In the genomic region with DNA sequence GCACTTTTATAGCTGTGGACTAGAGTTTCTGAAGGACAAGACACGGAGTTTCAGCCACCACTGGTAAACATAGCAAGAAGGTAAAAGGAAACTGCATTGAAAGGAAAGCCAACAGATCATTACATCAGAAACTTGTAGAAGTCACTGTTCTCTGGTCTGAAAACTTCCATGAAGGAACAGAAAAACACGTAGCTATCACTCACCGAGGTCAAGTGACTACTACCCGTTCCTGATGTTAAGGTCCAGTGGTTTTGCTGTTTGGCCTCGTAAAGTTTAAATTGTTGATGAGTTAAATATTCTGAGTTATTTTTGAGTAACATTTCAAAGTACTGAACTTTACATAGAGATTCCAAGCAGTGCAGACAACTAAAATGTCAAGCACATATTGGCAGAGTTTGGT, we compare ENCODE assay signal across 16 mouse cellular contexts. TPM values are rescaled to one million over a fixed set of nuclear protein-coding genes. Genes with fewer than 3 reads are reported as not detected.
A peak's percentile ranks its signal among the peaks of the same experiment; 100 is the strongest.
DNase-seq lines count a peak whose midpoint lies in the region; ATAC-seq lines count a peak whose summit lies in the region.
"Had no signal": no experiment of that assay in that cellular context is flagged by ENCODE, and none has a peak within 500 bp of the region (broad histone marks: within the 10 kb centered on the region; RNA-seq: fewer than 3 reads in every experiment).

No protein-coding gene starts in this region.

- H3K9ac ChIP-seq in hindbrain, embryonic 16.5 days (ENCODE audit: low read depth, low read length) = no peak overlapping the region
- 0 out of 2 replicates have a peak overlapping the region, but pooled peaks have one; percentile 41 for H3K9ac ChIP-seq in kidney, embryonic 16.5 days (replicated peaks; ENCODE audit: low read length)
- no peak overlapping the region for H3K9ac ChIP-seq in midbrain, embryonic 16.5 days (ENCODE audit: low read depth, low read length)
- H3K9ac ChIP-seq: liver, embryonic 12.5 days had no signal

- H3K4me3 ChIP-seq in hindbrain, embryonic 16.5 days (ENCODE audit: low read length) = no peak overlapping the region; the same call in 1 of the 2 replicates
- H3K4me3 ChIP-seq in kidney, embryonic 16.5 days (ENCODE audit: low read length) = peak overlapping the region; percentile 67
- H3K4me3 ChIP-seq in midbrain, embryonic 16.5 days (ENCODE audit: low read depth, low read length) = peak overlapping the region; percentile 70; the same call in 1 of the 2 replicates

- DNase-seq in kidney, adult 11 months = peak; percentile 26
- no peak for DNase-seq in kidney, postnatal 4 days
- no peak for DNase-seq in thymus, adult 18-20 months
- DNase-seq: adrenal gland, postnatal 14 days; cerebellum, adult 18-20 months; gastrocnemius, adult 2 months; lung, embryonic 14.5 days; retina, postnatal 1 day; right cerebral cortex, postnatal 4 days; thymus, postnatal 4 days had no signal

- H3K27me3 ChIP-seq in hindbrain, embryonic 16.5 days (replicated peaks; ENCODE audit: control insufficient read depth, insufficient read depth, low read length) = no peaks in the 10 kb centered on the region
- peaks cover 15% of the 10 kb centered on the region; the same call in 1 of the 2 replicates for H3K27me3 ChIP-seq in kidney, embryonic 16.5 days (ENCODE audit: insufficient read depth, low read length)
- H3K27me3 ChIP-seq in midbrain, embryonic 16.5 days (ENCODE audit: control insufficient read depth, insufficient read depth, low read depth, low read length) = no peaks in the 10 kb centered on the region

- H3K9me3 ChIP-seq in hindbrain, embryonic 16.5 days (ENCODE audit: control insufficient read depth, low read length) = no peaks in the 10 kb centered on the region; the same call in 1 of the 2 replicates
- no peaks in the 10 kb centered on the region for H3K9me3 ChIP-seq in kidney, embryonic 16.5 days (ENCODE audit: low read length)
- H3K9me3 ChIP-seq in midbrain, embryonic 16.5 days (replicated peaks; ENCODE audit: control insufficient read depth, low read length, poor library complexity, severe bottlenecking) = no peaks in the 10 kb centered on the region
- H3K9me3 ChIP-seq: liver, embryonic 12.5 days had no signal

- ATAC-seq in hindbrain, embryonic 16.5 days = no peak
- ATAC-seq in kidney, embryonic 16.5 days (ENCODE audit: low FRiP score, low TSS enrichment) = no peak
- ATAC-seq in midbrain, embryonic 16.5 days = no peak
- ATAC-seq in monocyte, adult 5-6 weeks (replicated peaks; ENCODE audit: insufficient number of reproducible peaks, low FRiP score, low TSS enrichment, poor library complexity, severe bottlenecking) = no peak
- ATAC-seq: liver, embryonic 12.5 days had no signal

- H3K36me3 ChIP-seq in hindbrain, embryonic 16.5 days (ENCODE audit: control insufficient read depth, insufficient read depth, low read length) = no peaks in the 10 kb centered on the region; the same call in 1 of the 2 replicates
- no peaks in the 10 kb centered on the region for H3K36me3 ChIP-seq in kidney, embryonic 16.5 days (ENCODE audit: insufficient read depth, low read length)
- H3K36me3 ChIP-seq in midbrain, embryonic 16.5 days (ENCODE audit: control insufficient read depth, insufficient read depth, low read length) = no peaks in the 10 kb centered on the region
- H3K36me3 ChIP-seq: liver, embryonic 12.5 days had no signal

- H3K27ac ChIP-seq in hindbrain, embryonic 16.5 days (ENCODE audit: low read depth, low read length) = no peak overlapping the region
- H3K27ac ChIP-seq in kidney, embryonic 16.5 days (ENCODE audit: low read length) = no peak overlapping the region
- no peak overlapping the region for H3K27ac ChIP-seq in midbrain, embryonic 16.5 days (ENCODE audit: low read length)
- H3K27ac ChIP-seq: gastrocnemius, adult 2 months; liver, embryonic 12.5 days; macrophage had no signal

- H3K4me1 ChIP-seq in hindbrain, embryonic 16.5 days (ENCODE audit: control insufficient read depth, insufficient read depth, low read depth, low read length) = peaks cover 3% of the 10 kb centered on the region; the same call in 1 of the 2 replicates
- H3K4me1 ChIP-seq in kidney, embryonic 16.5 days (ENCODE audit: insufficient read depth, low read length) = peaks cover 7% of the 10 kb centered on the region; the same call in 1 of the 2 replicates
- H3K4me1 ChIP-seq in midbrain, embryonic 16.5 days (ENCODE audit: control insufficient read depth, insufficient read depth, low read length) = 0 out of 2 replicates have a peak, but pooled peaks cover 4% of the 10 kb centered on the region

- H3K4me2 ChIP-seq in hindbrain, embryonic 16.5 days (ENCODE audit: low read length) = peak overlapping the region; percentile 93
- H3K4me2 ChIP-seq in kidney, embryonic 16.5 days (replicated peaks; ENCODE audit: low read depth, low read length) = peak overlapping the region; percentile 98
- peak overlapping the region; percentile 86; the same call in 1 of the 2 replicates for H3K4me2 ChIP-seq in midbrain, embryonic 16.5 days (ENCODE audit: low read length)

- WGBS in hindbrain, embryonic 16.5 days = 79% methylated on average over 5 of the region's 5 CpGs
- 39% methylated on average over 5 of the region's 5 CpGs for WGBS in kidney, embryonic 16.5 days
- WGBS in midbrain, embryonic 16.5 days = 79% methylated on average over 5 of the region's 5 CpGs

RNA-seq across cellular contexts. Expression of a gene that starts 2.0 kb away (rescaled TPM):
- 5.4 and 5.6 TPM in 2 replicates for polyA plus RNA-seq in hindbrain, embryonic 16.5 days (2015; fragmentation: Nextera tagmentation; extraction: Ambion mirVana)
- polyA plus RNA-seq in kidney, embryonic 16.5 days (2015; fragmentation: Nextera tagmentation; extraction: Ambion mirVana) = 10.0 and 11.3 TPM in 2 replicates
- 3.4 and 4.6 TPM in 2 replicates for polyA plus RNA-seq in midbrain, embryonic 16.5 days (2015; fragmentation: Nextera tagmentation; extraction: Ambion mirVana)
- total RNA-seq in monocyte, adult 5-6 weeks (2017) = 0.10 to 0.21 TPM in 2 of 3 replicates, not detected in the other
- polyA plus RNA-seq: macrophage had no signal
